8 mouse cellular contexts compared by ENCODE assay signal in the genomic region with DNA sequence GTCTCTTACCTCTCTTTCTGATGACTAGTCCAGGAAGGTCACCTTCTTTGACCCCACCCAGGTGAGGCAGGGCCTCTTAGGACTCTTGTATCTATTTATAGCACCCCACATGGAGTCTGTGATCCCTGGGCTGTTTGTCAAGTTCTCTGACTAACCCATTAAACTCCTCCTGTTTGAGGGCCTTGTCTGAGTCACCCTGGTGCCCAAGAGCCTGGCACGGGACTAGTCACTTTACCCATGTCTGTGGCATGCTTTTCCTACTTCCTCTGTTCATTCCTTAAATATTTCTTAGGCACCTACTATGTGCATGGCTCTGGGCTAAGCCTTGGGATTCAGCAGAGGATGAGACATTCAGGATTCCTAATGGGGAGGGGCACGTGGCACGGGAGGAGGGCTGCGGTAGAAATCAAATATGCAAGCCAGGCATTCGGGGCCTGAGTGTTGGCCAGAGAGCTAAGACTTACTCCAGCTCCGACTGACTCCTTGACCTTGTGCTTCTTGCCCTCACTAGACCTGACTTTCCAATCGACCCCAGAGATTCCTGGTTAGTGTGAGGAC. TPM values are rescaled to one million over a fixed set of nuclear protein-coding genes. Genes with fewer than 3 reads are reported as not detected.
A peak's percentile ranks its signal among the peaks of the same experiment; 100 is the strongest.
DNase-seq lines count a peak whose midpoint lies in the region; ATAC-seq and TF ChIP-seq lines count a peak whose summit lies in the region.

No protein-coding gene starts in this region.

- no peaks in the 10 kb centered on the region for H3K27me3 ChIP-seq in embryonic facial prominence, embryonic 11.5 days (ENCODE audit: control insufficient read depth, insufficient read depth, low read length)
- H3K27me3 ChIP-seq in hindbrain, embryonic 15.5 days: no peaks in the 10 kb centered on the region
- no peaks in the 10 kb centered on the region for H3K27me3 ChIP-seq in midbrain, embryonic 14.5 days (ENCODE audit: control insufficient read depth, insufficient read depth, low read length)

- peaks cover 31% of the 10 kb centered on the region for H3K4me1 ChIP-seq in lung, adult 2 months (ENCODE audit: control insufficient read depth, insufficient read depth, low read length)
- peaks cover 8% of the 10 kb centered on the region for H3K4me1 ChIP-seq in embryonic facial prominence, embryonic 11.5 days (ENCODE audit: control insufficient read depth, insufficient read depth, low read length)
- peaks cover 39% of the 10 kb centered on the region for H3K4me1 ChIP-seq in hindbrain, embryonic 15.5 days (replicated peaks)
- peaks cover 19% of the 10 kb centered on the region for H3K4me1 ChIP-seq in midbrain, embryonic 14.5 days (ENCODE audit: control insufficient read depth, insufficient read depth, low read length)

- peak overlapping the region; percentile 56; the same call in 1 of the 2 replicates for H3K9ac ChIP-seq in embryonic facial prominence, embryonic 11.5 days (replicated peaks; ENCODE audit: low read length)
- peak overlapping the region; percentile 73; the same call in 1 of the 2 replicates for H3K9ac ChIP-seq in hindbrain, embryonic 15.5 days
- peak overlapping the region; percentile 69; the same call in 1 of the 2 replicates for H3K9ac ChIP-seq in midbrain, embryonic 14.5 days (replicated peaks; ENCODE audit: low read length)

- WGBS in lung, adult 2 months: 17% methylated on average over 7 of the region's 7 CpGs
- 23% methylated on average over 7 of the region's 7 CpGs for WGBS in embryonic facial prominence, embryonic 11.5 days
- WGBS in hindbrain, embryonic 15.5 days: 22% methylated on average over 7 of the region's 7 CpGs
- 26% methylated on average over 7 of the region's 7 CpGs for WGBS in midbrain, embryonic 14.5 days

- TF ChIP-seq CTCF in lung, adult 2 months (IDR thresholded peaks at IDR 0.05; ENCODE audit: insufficient read depth, low read length): no peak

- no peak for DNase-seq in lung, adult 2 months
- DNase-seq in lung, postnatal 4 days: no peak
- no peak for DNase-seq in embryonic facial prominence, embryonic 11.5 days (ENCODE audit: low spot score)
- DNase-seq in midbrain, embryonic 14.5 days: no peak
- no peak for DNase-seq in thymus, postnatal 10 days (ENCODE audit: low spot score in 2 of 2)
- no peak for DNase-seq in spleen, adult 18-20 months
- DNase-seq in layer of hippocampus, adult 9-11 months: no peak

- no peaks in the 10 kb centered on the region for H3K36me3 ChIP-seq in embryonic facial prominence, embryonic 11.5 days (replicated peaks; ENCODE audit: control insufficient read depth, insufficient read depth, low read depth, low read length)
- no peaks in the 10 kb centered on the region for H3K36me3 ChIP-seq in hindbrain, embryonic 15.5 days
- H3K36me3 ChIP-seq in midbrain, embryonic 14.5 days (ENCODE audit: control insufficient read depth, insufficient read depth, low read length): no peaks in the 10 kb centered on the region

- ATAC-seq in embryonic facial prominence, embryonic 11.5 days (replicated peaks; ENCODE audit: insufficient number of reproducible peaks, low FRiP score, low TSS enrichment, low read depth): no peak
- ATAC-seq in hindbrain, embryonic 15.5 days (ENCODE audit: low FRiP score, low read depth): no peak
- ATAC-seq in midbrain, embryonic 14.5 days (ENCODE audit: low FRiP score, low TSS enrichment): no peak

- TF ChIP-seq POLR2A in lung, adult 2 months (IDR thresholded peaks at IDR 0.05; ENCODE audit: borderline replicate concordance, extremely low read depth, low read depth, low read length): no peak

- H3K4me3 ChIP-seq in lung, adult 2 months (replicated peaks; ENCODE audit: extremely low read depth, low read depth, low read length): peak overlapping the region; percentile 26
- peak overlapping the region; percentile 88 for H3K4me3 ChIP-seq in embryonic facial prominence, embryonic 11.5 days (ENCODE audit: low read depth, low read length)
- H3K4me3 ChIP-seq in hindbrain, embryonic 15.5 days: peak overlapping the region; percentile 84
- peak overlapping the region; percentile 83 for H3K4me3 ChIP-seq in midbrain, embryonic 14.5 days (replicated peaks; ENCODE audit: low read depth, low read length)

- H3K27ac ChIP-seq in embryonic facial prominence, embryonic 11.5 days (replicated peaks; ENCODE audit: low read depth, low read length): no peak overlapping the region
- H3K27ac ChIP-seq in hindbrain, embryonic 15.5 days (replicated peaks): no peak overlapping the region
- H3K27ac ChIP-seq in midbrain, embryonic 14.5 days (replicated peaks; ENCODE audit: low read depth, low read length): no peak overlapping the region

- H3K4me2 ChIP-seq in embryonic facial prominence, embryonic 11.5 days (ENCODE audit: low read depth, low read length): peak overlapping the region; percentile 79
- peak overlapping the region; percentile 80 for H3K4me2 ChIP-seq in hindbrain, embryonic 15.5 days
- peak overlapping the region; percentile 72 for H3K4me2 ChIP-seq in midbrain, embryonic 14.5 days (ENCODE audit: low read length)

- no peaks in the 10 kb centered on the region for H3K9me3 ChIP-seq in embryonic facial prominence, embryonic 11.5 days (replicated peaks; ENCODE audit: control insufficient read depth, low read length)
- H3K9me3 ChIP-seq in hindbrain, embryonic 15.5 days: no peaks in the 10 kb centered on the region
- H3K9me3 ChIP-seq in midbrain, embryonic 14.5 days (ENCODE audit: control insufficient read depth, low read length): no peaks in the 10 kb centered on the region

RNA-seq across cellular contexts. Expression of gene Map2k3, which starts 1.0 kb away (rescaled TPM):
- 29.4 and 48.0 TPM in 2 replicates for polyA plus RNA-seq in lung, adult 2 months (2012; rRNA removed)
- 50.4 and 58.1 TPM in 2 replicates for polyA plus RNA-seq in embryonic facial prominence, embryonic 11.5 days (2014; fragmentation: Nextera tagmentation; extraction: Ambion mirVana)
- polyA plus RNA-seq in hindbrain, embryonic 15.5 days (2015; fragmentation: Nextera tagmentation; extraction: Ambion mirVana): 31.5 and 31.8 TPM in 2 replicates
- polyA plus RNA-seq in midbrain, embryonic 14.5 days (2014; fragmentation: Nextera tagmentation; extraction: Ambion mirVana): 18.5 and 23.2 TPM in 2 replicates

RNA-seq across cellular contexts. Expression of gene Natd1, which starts 16.3 kb away (rescaled TPM):
- polyA plus RNA-seq in lung, adult 2 months (2012; rRNA removed): 29.2 and 34.4 TPM in 2 replicates
- 17.8 and 19.3 TPM in 2 replicates for polyA plus RNA-seq in embryonic facial prominence, embryonic 11.5 days (2014; fragmentation: Nextera tagmentation; extraction: Ambion mirVana)
- polyA plus RNA-seq in hindbrain, embryonic 15.5 days (2015; fragmentation: Nextera tagmentation; extraction: Ambion mirVana): 30.8 and 32.9 TPM in 2 replicates
- 33.0 and 42.2 TPM in 2 replicates for polyA plus RNA-seq in midbrain, embryonic 14.5 days (2014; fragmentation: Nextera tagmentation; extraction: Ambion mirVana)

RNA-seq across cellular contexts. Expression of gene Tmem11, which starts 51.7 kb away (rescaled TPM):
- polyA plus RNA-seq in lung, adult 2 months (2012; rRNA removed): 46.6 and 63.4 TPM in 2 replicates
- polyA plus RNA-seq in embryonic facial prominence, embryonic 11.5 days (2014; fragmentation: Nextera tagmentation; extraction: Ambion mirVana): 60.4 and 65.6 TPM in 2 replicates
- 58.6 and 58.8 TPM in 2 replicates for polyA plus RNA-seq in hindbrain, embryonic 15.5 days (2015; fragmentation: Nextera tagmentation; extraction: Ambion mirVana)
- 52.4 and 53.7 TPM in 2 replicates for polyA plus RNA-seq in midbrain, embryonic 14.5 days (2014; fragmentation: Nextera tagmentation; extraction: Ambion mirVana)

Comparison
In these comparisons a context has a peak if more than half of its experiments do, and no peak if none do; other contexts are left out.
1. H3K4me3 ChIP-seq: peak in every context shown above with its lines; median percentile 88 in embryonic facial prominence, embryonic 11.5 days; 84 in hindbrain, embryonic 15.5 days; 83 in midbrain, embryonic 14.5 days; 26 in lung, adult 2 months.